15 mouse cellular contexts compared by ENCODE assay signal in genomic region chr6:8760708-8761294, GRCm38 (mm10).
"Had no signal": no experiment of that assay in that cellular context is flagged by ENCODE, and none has a peak within 500 bp of the region (broad histone marks: within the 10 kb centered on the region; RNA-seq: fewer than 3 reads in every experiment).

No protein-coding gene starts in this region.

- H3K9ac ChIP-seq: limb, embryonic 13.5 days; liver, embryonic 14.5 days; midbrain, embryonic 13.5 days had no signal

- H3K4me1 ChIP-seq: limb, embryonic 10.5 days; limb, embryonic 13.5 days; midbrain, embryonic 10.5 days; midbrain, embryonic 13.5 days had no signal

- H3K9me3 ChIP-seq: limb, embryonic 10.5 days; limb, embryonic 13.5 days; midbrain, embryonic 10.5 days; midbrain, embryonic 13.5 days had no signal

- H3K4me2 ChIP-seq: limb, embryonic 13.5 days; midbrain, embryonic 13.5 days had no signal

- ATAC-seq: midbrain, embryonic 13.5 days had no signal

- H3K36me3 ChIP-seq: limb, embryonic 10.5 days; limb, embryonic 13.5 days; midbrain, embryonic 10.5 days; midbrain, embryonic 13.5 days had no signal

- H3K4me3 ChIP-seq: limb, embryonic 10.5 days; limb, embryonic 13.5 days; midbrain, embryonic 10.5 days; midbrain, embryonic 13.5 days had no signal

- H3K27me3 ChIP-seq: limb, embryonic 13.5 days; midbrain, embryonic 13.5 days had no signal

- DNase-seq: kidney, adult 18-20 months; kidney, adult 9 months; kidney, postnatal 14 days; kidney, postnatal 4 days; liver; lung, adult 2 months; lung, postnatal 14 days; lung, postnatal 4 days; thymus, adult 18-20 months; thymus, postnatal 36 days had no signal

- H3K27ac ChIP-seq: limb, embryonic 10.5 days; limb, embryonic 13.5 days; liver, embryonic 14.5 days; midbrain, embryonic 10.5 days; midbrain, embryonic 13.5 days had no signal
